Mouse (Mus musculus): ENCODE measurements at regions not wholly inside any gene's neighbourhood (a gene's known extent, or its start where the extent isn't known, plus 50 kb on each side); places are given as distances from the start of the nearest gene placed in this dataset.

DNA sequence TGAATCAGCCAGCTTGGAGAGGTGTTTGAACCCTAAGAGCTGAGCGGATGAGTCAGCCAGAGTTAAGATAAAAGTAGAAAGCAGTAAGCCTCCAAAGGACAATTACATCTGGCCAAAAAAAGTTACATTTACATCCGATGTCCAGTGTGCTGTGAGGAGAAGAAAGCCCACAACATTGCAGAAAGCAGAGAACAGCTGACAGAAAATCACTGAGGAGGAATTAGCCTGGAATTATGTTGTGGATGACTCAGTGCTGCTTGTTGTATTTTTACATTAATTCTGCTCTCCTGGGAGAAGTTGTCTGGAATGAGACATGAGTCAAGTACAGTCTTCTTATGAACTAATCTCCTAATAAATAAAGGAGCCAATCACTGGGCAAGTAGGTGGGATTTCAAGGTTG, 1071.6 kb downstream of the Zpld1 start:
- TF ChIP-seq POLR2A (IDR thresholded peaks at IDR 0.05; ENCODE audit: low read depth, low read length): no peak
- TF ChIP-seq CTCF (IDR thresholded peaks at IDR 0.05; ENCODE audit: borderline replicate concordance, insufficient read depth, low read length): no peak

Measured in embryonic fibroblast, embryonic 13.5 days (primary cell).